Mouse (Mus musculus) C2C12 (cell line): ENCODE measurements around the gene Zdhhc1. TPM values are rescaled to one million over a fixed set of nuclear protein-coding genes. Genes with fewer than 3 reads are reported as not detected.
A peak's percentile ranks its signal among the peaks of the same experiment; 100 is the strongest.

Source experiments
- H3K27me3 ChIP-seq: one replicate; pipeline ENCODE4 v1.6.1; 2011; ENCODE audit not compliant: control insufficient read depth, insufficient read depth, insufficient read length
- H3K36me3 ChIP-seq: one replicate; pipeline ENCODE4 v1.6.1; 2011; ENCODE audit not compliant: control insufficient read depth, insufficient read depth
- H3K4me3 ChIP-seq: one replicate; pipeline ENCODE4 v1.5.1; 2011; ENCODE audit warnings: mild to moderate bottlenecking, control low read depth; ENCODE audit not compliant: poor library complexity, insufficient read depth, severe bottlenecking
- H3K79me2 ChIP-seq: one replicate; pipeline ENCODE4 v1.6.1; 2011; ENCODE audit not compliant: control insufficient read depth, insufficient read depth
- H3K79me3 ChIP-seq: one replicate; pipeline ENCODE4 v1.6.1; 2011; ENCODE audit warnings: low read depth, control low read depth
- H3ac ChIP-seq: one replicate; pipeline ENCODE3; 2011; ENCODE audit warnings: low read depth; ENCODE audit not compliant: control insufficient read depth, insufficient read length
- CEBPB ChIP-seq: IDR thresholded peaks from one replicate; pipeline ENCODE4 v1.6.1; 2011; ENCODE audit warnings: low read depth, mild to moderate bottlenecking, control low read depth, moderate library complexity
- CTCF ChIP-seq: IDR thresholded peaks from one replicate; pipeline ENCODE4 v1.5.1; 2011; ENCODE audit not compliant: control insufficient read depth, insufficient read depth, insufficient read length
- FOSL1 ChIP-seq: IDR thresholded peaks from one replicate; pipeline ENCODE4 v1.8.0; 2011; ENCODE audit warnings: mild to moderate bottlenecking, low read length; ENCODE audit not compliant: poor library complexity, insufficient read depth, severe bottlenecking
- MAX ChIP-seq: IDR thresholded peaks from one replicate; pipeline ENCODE4 v1.6.1; 2011; ENCODE audit warnings: mild to moderate bottlenecking, control low read depth
- MYOD1 ChIP-seq: IDR thresholded peaks from one replicate; pipeline ENCODE4 v1.6.1; 2011; ENCODE audit warnings: low read depth; ENCODE audit not compliant: control insufficient read depth, insufficient read length
- MYOG ChIP-seq: IDR thresholded peaks from one replicate; pipeline ENCODE4 v1.6.1; 2011; ENCODE audit not compliant: control insufficient read depth, insufficient read length; ENCODE audit errors: extremely low read depth
- USF1 ChIP-seq: IDR thresholded peaks from one replicate; pipeline ENCODE4 v1.6.1; 2011; ENCODE audit warnings: low read depth, mild to moderate bottlenecking, control low read depth, moderate library complexity
- polyA plus RNA-seq: library from polyadenylated mRNA; unstranded; fragments of >200 nt; fragmentation: generic; extraction: Trizol; gene quantifications from one replicate; pipeline ENCODE4 v1.2.1, GENCODE M21; 2012; ENCODE audit warnings: missing spikeins

The Zdhhc1 gene
- polyA plus RNA-seq, 1 experiment = 8.8 TPM

DNA sequence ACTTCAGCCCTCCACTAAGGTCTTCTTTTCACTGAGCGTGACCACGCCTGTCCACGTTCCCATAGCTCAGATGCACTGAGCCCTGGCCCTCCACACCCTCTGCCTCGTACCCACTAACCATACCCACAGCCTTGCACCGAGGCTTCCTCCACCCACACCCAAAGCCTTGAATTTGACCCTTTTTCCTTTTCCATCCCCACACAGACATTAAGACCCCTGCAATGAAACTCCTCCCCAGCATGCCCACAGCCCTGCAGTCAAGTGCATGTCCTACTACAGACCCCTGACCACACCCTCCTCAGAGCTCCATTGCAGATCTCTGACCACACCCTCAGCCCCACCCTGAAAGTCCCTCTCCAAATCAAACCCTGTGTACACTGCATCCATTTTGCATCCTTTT, 26.9 kb downstream of the Zdhhc1 start:
- Histone ChIP-seq H3K27me3 (no peaks in the 10 kb centered on the region), H3ac (no peak overlapping the region), H3K79me2 (peaks cover 9% of the 10 kb centered on the region), H3K36me3 (peaks cover 11% of the 10 kb centered on the region), H3K79me3 (no peaks in the 10 kb centered on the region), H3K4me3 (peak overlapping the region; percentile 28)
- TF ChIP-seq MYOG = no peak
- no peak for TF ChIP-seq CTCF
- no peak for TF ChIP-seq MAX
- no peak for TF ChIP-seq CEBPB
- TF ChIP-seq USF1 = no peak
- no peak for TF ChIP-seq FOSL1
- TF ChIP-seq MYOD1 = no peak

GRCm38 (mm10) chr8:105469041-105469695, 27.5 kb downstream of the Zdhhc1 start:
- no peak for TF ChIP-seq CEBPB
- no peak overlapping the region for H3ac ChIP-seq
- peaks cover 9% of the 10 kb centered on the region for H3K79me2 ChIP-seq
- H3K79me3 ChIP-seq = no peaks in the 10 kb centered on the region
- no peaks in the 10 kb centered on the region for H3K27me3 ChIP-seq
- H3K36me3 ChIP-seq = peaks cover 11% of the 10 kb centered on the region
- no peak overlapping the region for H3K4me3 ChIP-seq

DNA sequence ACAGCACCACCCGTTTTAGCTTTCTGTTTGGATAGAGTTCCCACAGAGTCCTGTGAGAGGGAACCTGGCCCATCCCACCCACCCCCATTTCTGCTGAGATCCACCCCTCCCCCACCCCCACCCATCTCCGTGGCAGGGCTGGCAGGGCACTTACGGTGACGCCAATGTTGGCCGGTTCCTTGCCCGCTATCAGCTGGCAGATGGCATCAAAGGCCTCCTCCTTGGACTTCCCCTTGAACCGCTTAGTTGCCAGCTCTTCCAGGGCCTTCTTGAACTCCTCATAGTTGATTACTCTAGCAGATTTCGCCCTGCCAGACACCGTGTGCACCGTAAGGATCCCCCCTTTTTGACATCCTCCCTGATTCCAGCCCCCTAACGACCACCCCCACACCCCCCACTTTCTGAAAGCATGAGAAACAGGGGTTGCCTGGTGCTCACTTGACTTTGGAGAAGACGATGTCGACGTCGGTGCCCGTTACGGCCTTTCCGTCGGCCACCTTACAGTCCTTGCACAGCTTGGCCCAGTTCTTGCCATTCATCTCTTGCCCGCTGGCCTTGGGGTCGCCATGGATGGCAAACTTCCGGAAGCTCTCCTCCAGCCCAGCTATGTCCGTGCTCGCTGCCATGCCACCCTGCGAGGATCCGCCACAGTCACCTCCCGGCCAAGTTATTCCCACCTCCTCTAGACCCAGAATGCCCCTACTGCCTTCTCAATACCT, 28.5 kb downstream of the Zdhhc1 start:
- H3K79me3 ChIP-seq = no peaks in the 10 kb centered on the region
- H3ac ChIP-seq = no peak overlapping the region
- peaks cover 6% of the 10 kb centered on the region for H3K36me3 ChIP-seq
- H3K79me2 ChIP-seq = peaks cover 9% of the 10 kb centered on the region
- H3K27me3 ChIP-seq = no peaks in the 10 kb centered on the region
- no peak for TF ChIP-seq MAX
- no peak for TF ChIP-seq CEBPB
- no peak for TF ChIP-seq MYOG
- no peak for TF ChIP-seq CTCF
- no peak for TF ChIP-seq MYOD1
- no peak for TF ChIP-seq FOSL1
- TF ChIP-seq USF1 = no peak
- H3K4me3 ChIP-seq = no peak overlapping the region

- peaks cover 6% of the 10 kb centered on the region for H3K36me3 ChIP-seq
Observed at GRCm38 (mm10) chr8:105467396-105467985, 29.2 kb downstream of the Zdhhc1 start.

DNA sequence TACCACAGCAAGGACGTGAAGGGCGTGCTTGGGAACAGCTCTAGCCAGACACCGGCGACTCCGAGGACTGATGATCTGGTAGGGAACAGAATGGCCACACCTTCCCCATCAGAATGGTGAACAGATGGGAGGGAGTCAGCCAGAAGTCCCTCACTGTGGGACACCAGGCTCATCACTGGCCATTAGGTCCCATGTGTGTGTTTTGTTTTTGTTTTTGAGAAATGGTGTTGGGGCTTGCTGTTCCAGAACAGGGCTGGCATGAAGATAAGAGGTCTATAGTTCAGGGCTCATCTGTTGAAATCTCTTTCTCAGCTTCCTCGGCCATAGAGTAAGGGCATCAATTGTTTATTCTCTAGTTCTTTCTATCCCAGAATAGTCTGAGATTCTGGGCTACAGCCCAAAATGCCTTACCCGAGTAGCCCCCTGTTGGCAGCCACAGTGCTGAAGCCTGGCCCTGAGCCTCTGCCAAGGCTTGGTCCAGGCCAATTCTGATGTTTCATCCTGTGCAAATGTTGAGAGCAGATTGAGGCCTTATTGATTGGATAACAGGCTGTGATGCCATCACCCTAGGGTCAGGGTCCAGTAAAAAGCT, 29.9 kb downstream of the Zdhhc1 start:
- H3K79me3 ChIP-seq = no peaks in the 10 kb centered on the region
- H3K4me3 ChIP-seq = no peak overlapping the region
- TF ChIP-seq MYOD1 = no peak
- TF ChIP-seq CEBPB = no peak
- no peak for TF ChIP-seq MAX
- no peak for TF ChIP-seq FOSL1
- no peak for TF ChIP-seq CTCF
- no peak for TF ChIP-seq USF1
- TF ChIP-seq MYOG = no peak
- H3K79me2 ChIP-seq = peaks cover 9% of the 10 kb centered on the region
- no peak overlapping the region for H3ac ChIP-seq
- peaks cover 6% of the 10 kb centered on the region for H3K36me3 ChIP-seq
- H3K27me3 ChIP-seq = no peaks in the 10 kb centered on the region

More at GRCm38 (mm10) chr8:105467396-105467985, 29.2 kb downstream of the Zdhhc1 start:
- Histone ChIP-seq H3K79me2 (peaks cover 9% of the 10 kb centered on the region), H3K79me3 (no peaks in the 10 kb centered on the region), H3K27me3 (no peaks in the 10 kb centered on the region), H3K4me3 (no peak overlapping the region), H3ac (no peak overlapping the region)
- TF ChIP-seq MAX (no peak), CTCF (no peak), USF1 (no peak), FOSL1 (no peak), MYOG (no peak), MYOD1 (no peak), CEBPB (no peak)
